Mouse (Mus musculus) layer of hippocampus, postnatal 10 days (tissue): ENCODE results near the gene Thada. TPM values are rescaled to one million over a fixed set of nuclear protein-coding genes. Genes with fewer than 3 reads are reported as not detected.

Experiments
- DNase-seq, 2 experiments: peaks; one replicate each; pipeline ENCODE4 v3.0.0; 2021; ENCODE audit warnings: low spot score in 2 of 2
- total RNA-seq, 2 experiments: library from RNA; stranded (reverse); gene quantifications; 2 replicates each; pipeline ENCODE4 v1.2.3; 2021

Thada gene
- total RNA-seq, 2 experiments from 2014 or later: 11.7 to 14.5 TPM

DNA sequence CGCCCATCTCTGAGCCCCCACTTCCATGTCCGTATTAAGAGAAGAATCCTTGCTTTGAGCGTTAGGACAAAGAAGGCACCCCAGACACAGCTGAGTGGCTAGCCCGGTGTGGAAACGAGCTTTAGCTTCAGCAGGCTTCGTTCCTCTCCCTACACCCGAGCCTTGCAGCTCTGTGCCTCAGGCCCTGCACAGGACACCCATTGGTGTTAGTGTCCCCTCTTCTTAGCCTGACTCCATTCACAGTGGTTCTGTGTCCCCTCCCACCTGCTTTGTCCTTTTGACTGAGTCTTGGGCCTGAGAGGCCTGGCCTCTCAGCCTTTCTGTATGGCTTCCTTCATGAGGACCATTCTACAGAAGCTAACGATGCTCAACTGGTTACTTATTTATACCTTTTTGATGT lies 315.7 kb downstream of the Thada start:
- no peak for DNase-seq

DNA sequence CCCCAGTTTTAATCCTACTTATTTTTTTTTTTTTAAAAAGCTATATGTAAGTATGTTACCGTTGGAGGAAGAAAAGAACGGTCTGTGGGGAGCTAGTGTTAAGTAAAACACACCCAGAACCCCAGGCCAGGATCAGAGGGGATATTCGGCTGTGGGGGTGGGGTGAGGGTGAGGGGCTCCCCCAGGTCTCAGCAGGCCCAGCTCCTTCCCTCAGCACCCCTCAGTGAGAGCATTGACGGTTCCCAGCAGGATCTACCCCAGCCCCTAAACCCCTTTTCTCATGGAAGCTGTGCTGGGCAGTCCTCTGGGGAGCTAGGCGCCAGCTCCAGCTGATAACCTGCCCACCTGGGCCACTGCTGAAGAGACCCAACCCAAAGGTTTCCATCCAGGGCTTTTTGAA lies 316.4 kb downstream of the Thada start:
- DNase-seq: no peak

DNA sequence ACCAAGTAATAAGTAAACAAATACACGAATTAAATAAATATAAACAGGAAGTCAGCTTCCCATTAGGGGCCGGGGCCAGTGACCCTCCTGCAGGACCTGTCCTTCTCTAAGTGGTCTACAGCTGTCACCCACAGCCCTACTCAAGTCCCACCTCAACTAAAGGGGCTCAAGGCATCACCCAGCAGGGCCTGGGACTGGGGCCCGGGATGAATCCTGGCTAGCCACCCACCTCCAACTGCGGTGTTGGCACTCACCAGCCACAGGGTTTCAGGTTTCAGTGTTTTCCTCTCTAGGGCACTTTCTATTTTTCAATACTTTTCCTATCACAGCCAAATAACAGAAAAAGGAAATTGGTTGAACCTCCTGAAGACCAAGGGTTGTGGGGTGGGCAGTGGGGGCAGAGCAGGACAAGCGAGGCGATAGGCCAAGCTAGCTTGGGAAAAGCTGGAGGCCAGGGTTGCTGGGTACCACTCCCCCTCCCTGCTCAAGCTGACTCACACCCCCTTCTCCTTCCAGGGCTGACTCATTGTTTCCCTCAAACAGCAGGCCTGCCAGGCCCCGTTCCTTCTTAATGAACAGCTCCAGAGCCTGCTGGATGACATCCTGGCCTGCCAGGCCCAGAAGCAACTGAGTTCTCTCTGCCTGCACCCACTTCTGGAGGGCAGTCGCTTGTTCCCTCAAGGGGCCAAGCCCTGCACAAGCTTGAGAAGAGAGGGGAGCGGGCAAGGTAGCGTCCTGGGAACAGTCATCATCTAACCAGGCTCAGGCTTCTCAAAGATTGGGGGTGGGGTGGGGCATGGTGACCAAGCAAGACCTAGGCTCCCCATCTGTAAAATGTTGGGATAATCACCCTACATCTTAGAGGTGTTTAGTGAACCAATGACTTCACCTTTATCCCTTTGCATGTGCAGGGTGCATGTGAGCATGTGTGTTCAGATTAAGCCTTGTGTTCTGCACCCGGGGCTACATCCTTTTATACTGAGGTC lies 317.2 kb downstream of the Thada start:
- DNase-seq: peak; percentile 60 to 73

DNA sequence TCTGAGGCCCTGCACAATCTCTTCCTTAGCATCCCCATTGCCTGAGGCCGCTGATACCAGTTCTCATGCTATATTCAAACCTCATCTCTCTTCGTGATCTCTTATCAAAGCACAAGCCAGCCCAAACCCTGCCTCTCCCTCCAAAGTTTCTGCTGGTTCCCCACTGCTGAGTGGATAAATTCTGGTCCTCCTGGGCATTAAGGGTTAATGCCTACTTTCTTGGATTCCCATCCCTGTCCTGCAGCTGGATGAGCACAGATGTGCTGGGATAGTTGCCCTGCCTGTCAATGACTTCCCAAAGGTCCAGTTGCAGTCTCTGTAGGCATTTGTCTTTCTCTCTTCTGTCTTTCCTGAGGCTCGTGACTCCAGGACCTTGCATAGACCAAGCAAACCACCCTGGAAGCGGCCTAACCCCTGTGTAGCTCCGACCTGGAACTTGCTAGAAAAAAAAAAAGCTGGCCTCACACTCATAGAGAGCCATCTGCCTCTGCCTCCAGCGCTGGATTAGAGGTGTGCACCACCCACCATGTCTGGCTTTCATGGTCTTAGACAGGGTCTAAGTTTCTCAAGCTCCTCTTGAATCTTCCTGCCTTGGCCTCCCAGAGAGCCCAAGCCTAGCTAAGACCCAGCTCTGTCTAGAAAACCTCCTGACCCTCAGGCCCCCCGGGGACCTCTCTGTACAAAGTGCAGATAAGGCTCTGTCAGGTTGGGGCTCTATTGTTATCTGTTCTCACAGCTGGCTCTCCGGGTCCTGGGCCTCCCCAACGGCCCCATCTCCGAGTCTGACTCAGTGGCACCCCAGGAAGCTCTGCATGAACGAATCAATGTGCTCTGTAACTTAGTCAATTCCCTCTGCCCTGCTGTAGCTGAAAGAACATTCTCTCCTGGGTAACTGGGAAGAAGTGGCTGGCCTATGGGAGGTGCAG lies 318.6 kb downstream of the Thada start:
- DNase-seq: no peak

DNA sequence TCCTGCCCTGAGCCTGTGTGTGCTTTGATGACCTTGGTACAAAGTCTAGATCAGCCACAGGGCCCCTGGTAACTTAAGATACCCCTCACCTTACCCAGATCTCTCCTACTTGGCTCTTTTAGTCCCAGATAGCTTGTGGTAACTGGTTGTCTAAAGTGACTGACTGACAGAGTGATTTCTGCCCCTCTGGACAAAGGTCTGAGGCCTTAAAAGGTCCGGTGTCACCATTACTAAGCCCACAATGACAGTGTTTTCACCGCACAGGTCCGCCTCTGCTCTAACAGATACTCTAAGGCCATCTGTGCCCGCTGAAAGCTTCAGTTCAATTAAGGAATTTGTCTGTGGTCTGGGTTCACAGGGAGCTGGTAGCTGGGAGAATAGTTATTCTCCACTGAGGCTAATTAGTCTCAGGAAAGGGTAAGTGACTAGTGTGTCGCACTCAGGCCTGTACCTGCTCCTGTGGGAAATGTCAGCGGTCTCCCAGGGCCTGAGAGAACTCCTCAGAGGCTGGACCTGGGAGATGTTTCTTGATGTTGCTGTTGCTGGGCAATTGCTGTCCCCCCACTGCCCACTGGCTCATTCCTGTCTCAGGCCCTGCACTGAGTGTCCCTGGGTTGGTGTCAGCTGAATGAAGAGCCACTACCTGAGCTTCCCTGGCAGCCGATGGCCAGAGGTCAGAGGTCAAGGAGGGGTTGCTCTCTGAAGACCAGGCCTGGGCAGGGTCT lies 319.4 kb downstream of the Thada start:
- no peak for DNase-seq

DNA sequence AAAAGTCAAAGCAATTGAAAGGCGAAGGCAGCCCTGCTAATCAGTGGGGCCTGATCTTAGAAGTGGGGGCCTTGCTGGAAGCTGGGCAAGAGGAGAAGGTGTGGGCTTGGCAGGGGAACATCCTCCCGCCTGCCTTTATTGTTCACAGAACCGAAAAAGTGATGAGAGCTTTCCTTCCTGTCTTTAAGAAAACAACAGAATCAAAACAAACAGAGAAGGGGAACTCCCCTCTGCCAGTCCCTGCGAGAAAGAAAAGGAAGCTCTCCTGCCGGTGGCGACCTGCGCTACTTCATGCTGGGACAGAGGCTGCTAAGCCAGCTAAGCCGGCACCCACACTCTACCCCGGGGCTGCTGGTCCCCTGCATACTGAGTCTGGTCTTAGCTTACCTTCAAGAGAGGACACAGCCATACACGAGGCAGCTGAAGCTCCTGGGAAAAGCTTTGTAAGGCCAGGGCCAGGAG lies 320.1 kb downstream of the Thada start:
- DNase-seq: no peak

DNA sequence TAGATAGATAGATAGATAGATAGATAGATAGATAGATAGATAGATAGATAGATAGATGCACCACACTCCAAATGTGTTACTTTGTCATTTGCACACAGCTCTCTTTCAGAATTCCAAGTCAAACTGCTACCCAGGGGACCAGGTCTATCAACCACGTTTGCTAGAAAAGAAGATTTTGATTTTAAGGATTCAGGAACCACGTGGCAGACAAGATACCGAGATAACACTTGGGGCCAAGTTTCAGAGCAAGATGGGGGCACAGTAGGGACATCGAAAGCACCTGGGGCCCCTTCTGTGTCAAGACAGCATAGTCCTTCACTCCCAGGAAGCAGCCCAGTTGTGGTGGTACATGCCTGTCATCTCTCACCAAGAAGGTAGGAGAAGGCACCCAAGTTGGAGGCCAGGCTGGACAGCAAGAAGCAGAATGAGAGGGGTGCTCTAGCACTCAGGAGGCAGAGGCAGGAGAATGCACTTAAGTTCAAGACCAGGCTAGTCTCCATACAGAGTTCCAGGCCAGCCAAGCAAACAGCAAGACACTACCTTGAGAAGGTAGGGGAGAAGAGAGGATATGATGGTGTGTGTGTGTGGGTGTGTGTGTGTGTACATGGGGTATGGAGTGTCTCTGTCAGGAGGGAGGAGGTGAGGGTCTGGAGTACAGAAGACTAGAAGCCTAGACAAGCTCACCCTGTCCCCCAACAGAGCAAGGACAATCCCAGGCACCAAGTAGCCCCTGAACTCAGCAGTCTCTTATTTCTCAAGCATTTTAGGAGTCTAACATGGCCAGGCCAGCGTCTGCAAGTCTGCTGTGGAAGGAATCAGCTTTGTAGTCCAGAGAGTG lies 321.0 kb downstream of the Thada start:
- no peak for DNase-seq

DNA sequence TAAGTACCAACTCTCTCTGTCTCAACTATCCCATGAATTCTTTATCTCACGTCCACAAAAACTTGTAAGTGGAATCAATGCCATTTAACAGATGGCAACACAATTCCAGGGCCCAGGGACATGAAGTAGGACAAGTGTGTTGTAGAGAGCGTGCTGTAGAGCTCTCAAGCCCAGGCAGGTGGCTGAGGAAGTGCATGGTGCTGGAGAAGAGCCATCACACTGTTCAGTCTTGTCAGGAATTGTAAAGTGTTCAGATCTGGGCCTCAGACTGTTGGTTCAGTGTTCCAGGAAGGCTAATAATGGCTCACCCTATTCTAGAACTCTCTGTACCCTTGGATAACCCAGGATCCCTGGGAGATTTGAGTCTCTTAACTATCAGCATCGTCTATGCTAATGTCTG lies 321.9 kb downstream of the Thada start:
- DNase-seq: no peak

DNA sequence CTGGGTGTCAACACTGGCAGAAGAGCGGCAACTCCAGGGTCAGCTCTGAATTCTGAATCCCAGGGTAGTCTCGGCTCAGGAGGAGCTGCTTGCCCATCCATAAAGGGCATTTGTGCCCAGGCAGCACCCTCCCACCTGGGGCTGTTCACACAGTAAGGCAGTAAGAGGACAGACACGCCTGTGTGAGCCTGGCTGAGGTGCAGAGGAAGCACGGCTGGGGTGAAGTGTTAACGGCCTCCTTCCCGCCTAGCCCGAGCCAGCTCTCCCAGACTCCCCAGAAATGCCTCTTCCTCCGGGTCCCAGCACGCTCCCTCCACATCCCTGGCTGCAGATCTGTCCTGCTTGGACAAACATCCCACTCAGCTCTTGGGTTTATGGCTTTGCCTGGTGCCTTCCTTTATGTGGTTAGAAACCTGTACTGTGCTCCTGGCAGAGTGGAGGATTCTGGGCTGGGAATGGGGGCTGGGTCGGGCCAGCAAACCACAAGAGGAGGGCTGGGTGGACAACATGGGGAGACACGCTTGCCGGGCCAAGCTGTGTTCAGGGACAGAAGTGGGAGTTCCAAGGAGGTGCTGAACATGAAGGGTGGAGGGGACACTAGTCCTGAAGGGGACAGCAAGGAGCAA lies 322.7 kb downstream of the Thada start:
- DNase-seq: no peak

DNA sequence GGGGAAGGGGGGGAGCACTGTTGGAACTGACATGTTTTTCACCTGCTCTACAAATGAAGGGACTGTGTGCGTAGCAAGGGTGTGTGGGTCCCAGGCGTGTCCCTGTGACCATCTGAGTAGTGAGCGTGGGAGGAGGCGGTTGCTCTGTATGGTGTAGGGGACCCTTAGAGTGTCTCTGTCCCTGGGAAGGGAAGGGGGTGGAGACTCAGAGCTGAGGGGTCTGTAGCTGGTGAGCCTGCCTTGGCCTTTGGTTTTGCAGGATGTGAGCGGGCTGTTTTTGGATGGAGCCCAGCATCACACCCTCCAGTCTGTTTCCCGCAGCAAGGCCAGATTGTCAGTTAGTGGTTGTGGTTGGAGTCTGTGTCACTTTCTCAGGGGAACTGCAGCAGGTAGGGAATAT lies 324.3 kb downstream of the Thada start:
- DNase-seq: no peak

DNA sequence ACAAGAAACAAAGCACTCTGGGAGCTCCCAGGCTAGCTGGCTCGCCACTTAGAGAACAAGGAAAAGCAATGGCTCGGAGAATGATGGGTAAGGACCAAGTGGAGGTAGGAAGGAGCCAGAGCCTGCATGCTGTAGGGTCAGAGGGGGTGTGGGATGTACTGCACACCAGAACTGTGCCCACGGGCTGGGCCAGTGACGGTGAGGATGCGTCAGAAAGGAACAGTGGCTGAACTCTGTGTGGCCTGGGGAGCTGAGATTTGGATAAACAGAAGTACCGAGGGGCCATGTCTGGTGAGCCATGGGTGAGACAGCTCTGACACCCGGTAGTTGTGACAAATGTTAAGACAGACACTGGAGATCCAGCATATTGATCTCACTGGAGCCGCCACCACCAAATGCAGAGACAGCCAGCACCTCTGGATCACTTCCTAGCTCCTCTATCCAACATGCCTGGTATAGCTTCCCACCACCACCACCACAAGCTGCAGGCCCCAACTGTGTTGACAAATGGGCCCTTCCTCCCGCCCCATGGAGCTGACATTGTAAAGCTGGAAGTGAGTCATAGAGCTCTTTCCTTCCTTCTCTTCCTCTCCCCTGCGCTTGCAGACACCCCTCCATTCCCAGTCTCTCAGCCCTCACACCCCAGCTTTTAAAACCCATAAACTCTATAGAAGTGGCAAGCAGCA lies 325.0 kb downstream of the Thada start:
- no peak for DNase-seq

Other genes starting within 250 kb of the Thada start
- 1 to 10 TPM; 4.4 to 5.2 TPM for gene Plekhh2, start 45.7 kb upstream of the Thada start, total RNA-seq
- 10 to 100 TPM; 21.9 to 23.9 TPM for gene Dync2li1, start 160.3 kb upstream of the Thada start, total RNA-seq
- not detected for gene Abcg8, start 210.1 kb upstream of the Thada start, total RNA-seq
- gene Abcg5, start 216.8 kb upstream of the Thada start, total RNA-seq: not detected